Mouse (Mus musculus): Measurements from ENCODE around the gene Gm17190. TPM values are rescaled to one million over a fixed set of nuclear protein-coding genes. Genes with fewer than 3 reads are reported as not detected.

Gm17190 gene
- total RNA-seq, 2 experiments from 2014 or later: not detected

Other genes with a start within 250 kb of the Gm17190 start
- gene Iqgap2, start 190.1 kb upstream of the Gm17190 start, total RNA-seq (2015; ENCODE audit: low replicate concordance): 33.5 and 35.3 TPM in 2 replicates
- gene Iqgap2, start 190.1 kb upstream of the Gm17190 start, total RNA-seq (2017; ENCODE audit: low replicate concordance): 39.5 and 43.6 TPM in 2 replicates
- gene Gm20075, start 678 bp upstream of the Gm17190 start, total RNA-seq (2015; ENCODE audit: low replicate concordance): 1.7 TPM in 1 of 2 replicates, not detected in the other
- 1.1 and 6.4 TPM in 2 replicates for gene Gm20075, start 678 bp upstream of the Gm17190 start, total RNA-seq (2017; ENCODE audit: low replicate concordance)
- gene Sv2c, start 50.5 kb downstream of the Gm17190 start, total RNA-seq (2015; ENCODE audit: low replicate concordance): not detected in 2 replicates
- not detected in 2 replicates for gene Sv2c, start 50.5 kb downstream of the Gm17190 start, total RNA-seq (2017; ENCODE audit: low replicate concordance)